Mouse (Mus musculus) heart, postnatal 36 days (tissue): Measurements from ENCODE around the gene Alyref2. TPM values are rescaled to one million over a fixed set of nuclear protein-coding genes. Genes with fewer than 3 reads are reported as not detected.
"Not testable (repeated sequence)": the region's sequence is repeated elsewhere in the genome, so short reads cannot be mapped to it uniquely, and the experiment has no call there.

Experiments
- DNase-seq, 2 experiments: peaks; one replicate each; pipeline ENCODE4 v3.0.0; 2021 to 2022
- intact Hi-C: fragments of 180-260 bp; cut with DNase I; formaldehyde crosslinking; loops from one replicate; pipeline ENCODE4 v1.15.1; 2025
- total RNA-seq, 2 experiments: library from RNA; stranded (reverse); gene quantifications; 2 replicates each; pipeline ENCODE4 v1.2.3; 2021

The Alyref2 gene
- total RNA-seq: 1 to 10 TPM; 2.1 to 3.3 TPM

GRCm38 (mm10) chr1:171503250-171503591 lies at the start of gene Alyref2:
Alyref2 (plus strand) TSS chr1:171503478.
- DNase-seq: peak; percentile 91
- intact Hi-C loops: loop anchor here (1.0 to 5.0 kb wide), 3 partner anchors 64 to 331 kb away; no protein-coding TSS in a partner anchor

GRCm38 (mm10) chr1:171454926-171455325 lies 48.4 kb upstream of the Alyref2 start:
- intact Hi-C loops: loop anchor here (5.0 kb wide), 2 partner anchors 43 to 287 kb away; partner anchors contain the start of gene Usf1

GRCm38 (mm10) chr1:171457568-171457967 lies 45.7 kb upstream of the Alyref2 start:
- DNase-seq: no peak
- intact Hi-C loops: loop anchor here (5.0 kb wide), 1 partner anchor 285 kb away; no protein-coding TSS in a partner anchor

More at GRCm38 (mm10) chr1:171454926-171455325, 48.4 kb upstream of the Alyref2 start:
- no peak for DNase-seq

- intact Hi-C loops: loop anchor here (5.0 kb wide), 1 partner anchor 283 kb away; no protein-coding TSS in a partner anchor
- DNase-seq: no peak
These were observed 43.5 kb upstream of the Alyref2 start for GRCm38 (mm10) chr1:171459791-171460190.

- no peak for DNase-seq
- intact Hi-C loops: no loop called here
These were observed 42.5 kb upstream of the Alyref2 start for GRCm38 (mm10) chr1:171460551-171461503.

GRCm38 (mm10) chr1:171463133-171463532 lies 40.1 kb upstream of the Alyref2 start:
- DNase-seq: no peak
- intact Hi-C loops: no loop called here

- no peak for DNase-seq
- intact Hi-C loops: no loop called here
These were observed 37.4 kb upstream of the Alyref2 start for GRCm38 (mm10) chr1:171465749-171466412.

- intact Hi-C loops: no loop called here
- no peak for DNase-seq
These were observed 36.7 kb upstream of the Alyref2 start for GRCm38 (mm10) chr1:171466565-171466964.

- intact Hi-C loops: loop anchor here (1.0 to 10.0 kb wide), 3 partner anchors 31 to 355 kb away; partner anchors contain the start of genes Cfap126 and Usf1
These were observed 33.6 kb upstream of the Alyref2 start for GRCm38 (mm10) chr1:171469678-171470077.

GRCm38 (mm10) chr1:171470371-171470871 lies 32.9 kb upstream of the Alyref2 start:
- intact Hi-C loops: loop anchor here (1.0 to 10.0 kb wide), 3 partner anchors 32 to 356 kb away; partner anchors contain the start of genes Cfap126 and Usf1
- DNase-seq: peak; percentile 60 to 73

More at GRCm38 (mm10) chr1:171469678-171470077, 33.6 kb upstream of the Alyref2 start:
- no peak for DNase-seq

- DNase-seq: no peak
- intact Hi-C loops: loop anchor here (1.0 to 10.0 kb wide), 3 partner anchors 32 to 356 kb away; partner anchors contain the start of genes Cfap126 and Usf1
These were observed 32.4 kb upstream of the Alyref2 start for GRCm38 (mm10) chr1:171470896-171471295.

- intact Hi-C loops: loop anchor here (2.0 to 10.0 kb wide), 2 partner anchors 33 to 357 kb away; partner anchors contain the start of gene Cfap126
- no peak for DNase-seq
These were observed 31.8 kb upstream of the Alyref2 start for GRCm38 (mm10) chr1:171471452-171471851.

GRCm38 (mm10) chr1:171471941-171472340 lies 31.3 kb upstream of the Alyref2 start:
- not testable (repeated sequence) for DNase-seq
- intact Hi-C loops: loop anchor here (2.0 to 10.0 kb wide), 2 partner anchors 33 to 357 kb away; partner anchors contain the start of gene Cfap126

- intact Hi-C loops: loop anchor here (10.0 kb wide), 1 partner anchor 359 kb away; the partner anchor contains the start of gene Cfap126
- DNase-seq: no peak
These were observed 29.8 kb upstream of the Alyref2 start for GRCm38 (mm10) chr1:171473506-171473905.

GRCm38 (mm10) chr1:171473920-171474640 lies 29.2 kb upstream of the Alyref2 start:
- DNase-seq: no peak
- intact Hi-C loops: loop anchor here (10.0 kb wide), 1 partner anchor 359 kb away; the partner anchor contains the start of gene Cfap126

GRCm38 (mm10) chr1:171477123-171477522 lies 26.2 kb upstream of the Alyref2 start:
- DNase-seq: no peak
- intact Hi-C loops: loop anchor here (5.0 to 10.0 kb wide), 2 partner anchors 155 to 362 kb away; partner anchors contain the start of gene Cfap126

GRCm38 (mm10) chr1:171477758-171478545 lies 25.3 kb upstream of the Alyref2 start:
- DNase-seq: no peak
- intact Hi-C loops: loop anchor here (2.0 to 10.0 kb wide), 3 partner anchors 67 to 363 kb away; partner anchors contain the start of genes Cfap126 and Usf1

- intact Hi-C loops: loop anchor here (1.0 to 10.0 kb wide), 4 partner anchors 68 to 364 kb away; partner anchors contain the start of genes Cfap126 and Usf1
- peak; percentile 71 to 79 for DNase-seq
These were observed 24.3 kb upstream of the Alyref2 start for GRCm38 (mm10) chr1:171478968-171479367.
